Mouse (Mus musculus) ovary, postnatal 10 days (tissue): ENCODE results near the gene Cdkn2aipnl.

Source experiments
- DNase-seq: peaks from one replicate; pipeline ENCODE4 v3.0.0; 2022; ENCODE audit warnings: low spot score

The Cdkn2aipnl gene

GRCm38 (mm10) chr11:52003772-52004528, 36.5 kb downstream of the Cdkn2aipnl start, which contains the start of gene Cdkl3:
Gene Cdkl3, plus strand, starts transcription at chr11:52004221.
- DNase-seq = peak; percentile 73

GRCm38 (mm10) chr11:52005586-52005985, 38.1 kb downstream of the Cdkn2aipnl start:
- DNase-seq = no peak

- DNase-seq = no peak
These were observed 43.5 kb downstream of the Cdkn2aipnl start for GRCm38 (mm10) chr11:52011011-52011410.

- no peak for DNase-seq
These were observed 44.1 kb downstream of the Cdkn2aipnl start for GRCm38 (mm10) chr11:52011541-52011940.

- DNase-seq = no peak
These were observed 50.8 kb downstream of the Cdkn2aipnl start for GRCm38 (mm10) chr11:52018217-52018616.
